Mouse (Mus musculus) liver, adult 2 months (tissue): ENCODE results near the gene Prrc2a. TPM values are rescaled to one million over a fixed set of nuclear protein-coding genes. Genes with fewer than 3 reads are reported as not detected.

Experiments used
- DNase-seq: peaks from one replicate; pipeline ENCODE4 v3.0.0-alpha.2; 2011; ENCODE audit warnings: low read depth, low spot score; ENCODE audit errors: extremely low read depth
- H3K27ac ChIP-seq: fragments of 200-500 bp; replicated peaks from 2 replicates; pipeline ENCODE4 v1.5.1; 2012; ENCODE audit warnings: low read depth, mild to moderate bottlenecking, control low read depth, inconsistent platforms, low read length; ENCODE audit not compliant: insufficient read depth
- H3K27me3 ChIP-seq: fragments of 200-500 bp; 2 replicates; pipeline ENCODE4 v1.6.1; 2012; ENCODE audit warnings: mild to moderate bottlenecking, moderate library complexity, low read length, inconsistent platforms; ENCODE audit not compliant: control insufficient read depth, insufficient read depth
- H3K36me3 ChIP-seq: fragments of 200-500 bp; 2 replicates; pipeline ENCODE4 v1.6.1; 2012; ENCODE audit warnings: low read length, inconsistent platforms; ENCODE audit not compliant: control insufficient read depth, insufficient read depth
- H3K4me1 ChIP-seq: fragments of 200-500 bp; 2 replicates; pipeline ENCODE4 v1.6.1; 2011; ENCODE audit warnings: low read length; ENCODE audit not compliant: control insufficient read depth, insufficient read depth
- H3K4me3 ChIP-seq: fragments of 200-500 bp; 2 replicates; pipeline ENCODE4 v1.5.1; 2011; ENCODE audit warnings: low read depth, mild to moderate bottlenecking, control low read depth, low read length, moderate library complexity; ENCODE audit not compliant: insufficient read depth
- H3K79me2 ChIP-seq: fragments of 200-500 bp; 2 replicates; pipeline ENCODE4 v1.6.1; 2012; ENCODE audit warnings: inconsistent platforms, mild to moderate bottlenecking, low read length, moderate library complexity; ENCODE audit not compliant: control insufficient read depth, insufficient read depth
- H3K9ac ChIP-seq: fragments of 200-500 bp; 2 replicates; pipeline ENCODE4 v1.6.1; 2012; ENCODE audit warnings: low read depth, mild to moderate bottlenecking, control low read depth, inconsistent platforms, low read length
- CTCF ChIP-seq: fragments of 200-500 bp; IDR thresholded peaks from 2 replicates; pipeline ENCODE4 v1.5.1; 2011; ENCODE audit warnings: low read depth, low read length, control low read depth
- POLR2A ChIP-seq: fragments of 200-500 bp; IDR thresholded peaks from 2 replicates; pipeline ENCODE4 v1.6.1; 2011; ENCODE audit warnings: low read length, control low read depth; ENCODE audit not compliant: insufficient read depth; ENCODE audit errors: extremely low read depth
- WGBS: fragments of 180-500 bp; shearing (Covaris S2); methylation state at CpG from one replicate; pipeline ENCODE4 v1.1.7; 2018; 5-methylcytosine and 5-hydroxymethylcytosine counted together
- polyA plus RNA-seq: library from polyadenylated mRNA; depleted of rRNA; stranded (reverse); fragments of >200 nt; gene quantifications from 2 replicates; pipeline ENCODE4 v1.2.3, GENCODE M21; 2012
- total RNA-seq: library from RNA; depleted of rRNA; stranded (reverse); fragments of >200 nt; gene quantifications from 2 replicates; pipeline ENCODE4 v1.2.3, GENCODE M21; 2014

Gene Prrc2a
- total and polyA plus RNA-seq, 2 experiments: 12.4 to 144 TPM

GRCm38 (mm10) chr17:35108097-35108496 lies 56.6 kb downstream of the Prrc2a start, which contains the start of gene Ly6g5c:
Gene Ly6g5c (plus strand): TSS chr17:35108279.
- WGBS: 88% methylated on average over 6 of the region's 6 CpGs

GRCm38 (mm10) chr17:35106522-35106921 lies 58.2 kb downstream of the Prrc2a start:
- peaks cover 5% of the 10 kb centered on the region; the same call in 1 of the 2 replicates for H3K36me3 ChIP-seq
- DNase-seq: no peak
- peaks cover 7% of the 10 kb centered on the region; the same call in 1 of the 2 replicates for H3K4me1 ChIP-seq
- TF ChIP-seq CTCF (no peak), POLR2A (no peak)
- 80% methylated on average over 3 of the region's 3 CpGs for WGBS
- H3K4me3 ChIP-seq: no peak overlapping the region
- no peaks in the 10 kb centered on the region for H3K27me3 ChIP-seq
- no peak overlapping the region for H3K9ac ChIP-seq
- H3K79me2 ChIP-seq: no peaks in the 10 kb centered on the region
- no peak overlapping the region for H3K27ac ChIP-seq

More at GRCm38 (mm10) chr17:35108097-35108496, 56.6 kb downstream of the Prrc2a start, which contains the start of gene Ly6g5c:
- H3K27me3 ChIP-seq: no peaks in the 10 kb centered on the region
- no peaks in the 10 kb centered on the region for H3K36me3 ChIP-seq
- H3K4me1 ChIP-seq: peaks cover 4% of the 10 kb centered on the region; the same call in 1 of the 2 replicates
- TF ChIP-seq CTCF (no peak), POLR2A (no peak)
- no peak within 1 kb of the TSS for H3K9ac ChIP-seq
- H3K27ac ChIP-seq: no peak within 1 kb of the TSS
- H3K79me2 ChIP-seq: no peaks in the 10 kb centered on the region
- DNase-seq: no peak
- no peak within 1 kb of the TSS for H3K4me3 ChIP-seq

GRCm38 (mm10) chr17:35105740-35106389 lies 58.8 kb downstream of the Prrc2a start:
- no peak for DNase-seq
- Histone ChIP-seq H3K79me2 (no peaks in the 10 kb centered on the region), H3K4me1 (peaks cover 7% of the 10 kb centered on the region; the same call in 1 of the 2 replicates), H3K4me3 (no peak overlapping the region), H3K27me3 (no peaks in the 10 kb centered on the region), H3K36me3 (peaks cover 8% of the 10 kb centered on the region), H3K9ac (no peak overlapping the region), H3K27ac (no peak overlapping the region)
- TF ChIP-seq POLR2A (no peak), CTCF (peak; percentile 64)
- WGBS: 43% methylated on average over 13 of the region's 13 CpGs

- H3K27me3 ChIP-seq: no peaks in the 10 kb centered on the region
- peaks cover 8% of the 10 kb centered on the region for H3K36me3 ChIP-seq
- H3K27ac ChIP-seq: no peak overlapping the region
- WGBS: 84% methylated on average over 6 of the region's 6 CpGs
- H3K79me2 ChIP-seq: no peaks in the 10 kb centered on the region
- peaks cover 7% of the 10 kb centered on the region; the same call in 1 of the 2 replicates for H3K4me1 ChIP-seq
- no peak overlapping the region for H3K4me3 ChIP-seq
- TF ChIP-seq CTCF: no peak
- TF ChIP-seq POLR2A: no peak
- no peak for DNase-seq
- H3K9ac ChIP-seq: no peak overlapping the region
Measured at GRCm38 (mm10) chr17:35104754-35105153, 59.9 kb downstream of the Prrc2a start.

- Histone ChIP-seq H3K36me3 (peaks cover 8% of the 10 kb centered on the region), H3K27me3 (no peaks in the 10 kb centered on the region), H3K79me2 (no peaks in the 10 kb centered on the region), H3K9ac (no peak overlapping the region), H3K4me1 (peaks cover 7% of the 10 kb centered on the region; the same call in 1 of the 2 replicates), H3K27ac (no peak overlapping the region), H3K4me3 (no peak overlapping the region)
- DNase-seq: no peak
- no peak for TF ChIP-seq CTCF
- no peak for TF ChIP-seq POLR2A
- 97% methylated on average over 7 of the region's 7 CpGs for WGBS
Measured at GRCm38 (mm10) chr17:35104079-35104478, 60.6 kb downstream of the Prrc2a start.

- no peaks in the 10 kb centered on the region for H3K27me3 ChIP-seq
- 17% methylated on average over 6 of the region's 6 CpGs for WGBS
- H3K9ac ChIP-seq: no peak overlapping the region
- H3K4me3 ChIP-seq: no peak overlapping the region
- no peaks in the 10 kb centered on the region for H3K79me2 ChIP-seq
- TF ChIP-seq CTCF: no peak
- no peak for TF ChIP-seq POLR2A
- no peak overlapping the region for H3K27ac ChIP-seq
- H3K4me1 ChIP-seq: peaks cover 7% of the 10 kb centered on the region; the same call in 1 of the 2 replicates
- peaks cover 8% of the 10 kb centered on the region for H3K36me3 ChIP-seq
- peak; percentile 72 for DNase-seq
Measured at GRCm38 (mm10) chr17:35103221-35103690, 61.4 kb downstream of the Prrc2a start.
